Mouse (Mus musculus): ENCODE results near the gene Tmem217. TPM values are rescaled to one million over a fixed set of nuclear protein-coding genes. Genes with fewer than 3 reads are reported as not detected.
A peak's percentile ranks its signal among the peaks of the same experiment; 100 is the strongest.

The Tmem217 gene
- polyA plus RNA-seq, 1 experiment from 2014 or later, result 0.39 TPM

GRCm38 (mm10) chr17:29556456-29556855 is 4.3 kb upstream of the Tmem217 start:
- Histone ChIP-seq H3K9ac (replicated peaks; ENCODE audit: low read depth, low read length) (no peak overlapping the region), H3K9me3 (ENCODE audit: control insufficient read depth, low read length) (no peaks in the 10 kb centered on the region; the same call in 1 of the 2 replicates), H3K27me3 (ENCODE audit: control insufficient read depth, insufficient read depth, low read length) (no peaks in the 10 kb centered on the region), H3K4me1 (ENCODE audit: control insufficient read depth, insufficient read depth, low read length) (no peaks in the 10 kb centered on the region), H3K27ac (ENCODE audit: low read depth, low read length) (no peak overlapping the region), H3K4me2 (ENCODE audit: low read depth, low read length) (no peak overlapping the region), H3K4me3 (ENCODE audit: low read depth, low read length) (no peak overlapping the region), H3K36me3 (ENCODE audit: control insufficient read depth, insufficient read depth, low read length) (no peaks in the 10 kb centered on the region)
- 93% methylated on average over 10 of the region's 10 CpGs for WGBS
- no peak for ATAC-seq (ENCODE audit: low read depth)

GRCm38 (mm10) chr17:29554176-29554575 is 2.0 kb upstream of the Tmem217 start:
- Histone ChIP-seq H3K4me1 (ENCODE audit: control insufficient read depth, insufficient read depth, low read length) (peaks cover 14% of the 10 kb centered on the region), H3K9me3 (ENCODE audit: control insufficient read depth, low read length) (no peaks in the 10 kb centered on the region), H3K36me3 (ENCODE audit: control insufficient read depth, insufficient read depth, low read length) (no peaks in the 10 kb centered on the region), H3K9ac (replicated peaks; ENCODE audit: low read depth, low read length) (no peak overlapping the region), H3K27ac (ENCODE audit: low read depth, low read length) (no peak overlapping the region), H3K27me3 (ENCODE audit: control insufficient read depth, insufficient read depth, low read length) (no peaks in the 10 kb centered on the region), H3K4me2 (ENCODE audit: low read depth, low read length) (no peak overlapping the region), H3K4me3 (ENCODE audit: low read depth, low read length) (no peak overlapping the region)
- no peak for ATAC-seq (ENCODE audit: low read depth)

- Histone ChIP-seq H3K9ac (replicated peaks; ENCODE audit: low read depth, low read length) (no peak overlapping the region), H3K4me3 (ENCODE audit: low read depth, low read length) (no peak overlapping the region), H3K27ac (ENCODE audit: low read depth, low read length) (no peak overlapping the region), H3K36me3 (ENCODE audit: control insufficient read depth, insufficient read depth, low read length) (no peaks in the 10 kb centered on the region), H3K4me2 (ENCODE audit: low read depth, low read length) (peak overlapping the region; percentile 96; the same call in 1 of the 2 replicates), H3K27me3 (ENCODE audit: control insufficient read depth, insufficient read depth, low read length) (no peaks in the 10 kb centered on the region), H3K4me1 (ENCODE audit: control insufficient read depth, insufficient read depth, low read length) (peaks cover 14% of the 10 kb centered on the region), H3K9me3 (ENCODE audit: control insufficient read depth, low read length) (no peaks in the 10 kb centered on the region)
- ATAC-seq (ENCODE audit: low read depth), result no peak
- WGBS, result 70% methylated on average over 6 of the region's 6 CpGs
Observed at GRCm38 (mm10) chr17:29551019-29551418, 1.2 kb downstream of the Tmem217 start.

GRCm38 (mm10) chr17:29549543-29550428 is 2.4 kb downstream of the Tmem217 start, which contains the start of the genes Gm17657 and Tbc1d22b:
Gm17657 (minus strand) TSS chr17:29549638.
Tbc1d22b (plus strand) TSS chr17:29549785.
- peak within 1 kb of the TSS; percentile 94 for H3K4me3 ChIP-seq (ENCODE audit: low read depth, low read length)
- peak; percentile 99 for ATAC-seq (ENCODE audit: low read depth)
- no peaks in the 10 kb centered on the region for H3K36me3 ChIP-seq (ENCODE audit: control insufficient read depth, insufficient read depth, low read length)
- under 1% methylated on average over 44 of the region's 44 CpGs for WGBS
- H3K4me2 ChIP-seq (ENCODE audit: low read depth, low read length), result peak within 1 kb of the TSS; percentile 96
- no peaks in the 10 kb centered on the region for H3K9me3 ChIP-seq (ENCODE audit: control insufficient read depth, low read length)
- H3K4me1 ChIP-seq (ENCODE audit: control insufficient read depth, insufficient read depth, low read length), result peaks cover 14% of the 10 kb centered on the region
- H3K27ac ChIP-seq (ENCODE audit: low read depth, low read length), result peak within 1 kb of the TSS; percentile 25; the same call in 1 of the 2 replicates
- peak within 1 kb of the TSS; percentile 87 for H3K9ac ChIP-seq (replicated peaks; ENCODE audit: low read depth, low read length)
- no peaks in the 10 kb centered on the region for H3K27me3 ChIP-seq (ENCODE audit: control insufficient read depth, insufficient read depth, low read length)

GRCm38 (mm10) chr17:29548994-29549393 is 3.2 kb downstream of the Tmem217 start:
- WGBS, result 59% methylated on average over 8 of the region's 8 CpGs
- ATAC-seq (ENCODE audit: low read depth), result 0 out of 2 replicates have a peak, but pooled peaks have one; percentile 7
- H3K27me3 ChIP-seq (ENCODE audit: control insufficient read depth, insufficient read depth, low read length), result no peaks in the 10 kb centered on the region
- H3K4me2 ChIP-seq (ENCODE audit: low read depth, low read length), result peak overlapping the region; percentile 34
- H3K4me3 ChIP-seq (ENCODE audit: low read depth, low read length), result no peak overlapping the region
- no peaks in the 10 kb centered on the region for H3K9me3 ChIP-seq (ENCODE audit: control insufficient read depth, low read length)
- H3K36me3 ChIP-seq (ENCODE audit: control insufficient read depth, insufficient read depth, low read length), result no peaks in the 10 kb centered on the region
- H3K27ac ChIP-seq (ENCODE audit: low read depth, low read length), result no peak overlapping the region
- no peak overlapping the region for H3K9ac ChIP-seq (replicated peaks; ENCODE audit: low read depth, low read length)
- peaks cover 14% of the 10 kb centered on the region for H3K4me1 ChIP-seq (ENCODE audit: control insufficient read depth, insufficient read depth, low read length)

- Histone ChIP-seq H3K4me2 (ENCODE audit: low read depth, low read length) (no peak overlapping the region), H3K9ac (replicated peaks; ENCODE audit: low read depth, low read length) (no peak overlapping the region), H3K4me3 (ENCODE audit: low read depth, low read length) (no peak overlapping the region), H3K27ac (ENCODE audit: low read depth, low read length) (no peak overlapping the region), H3K36me3 (ENCODE audit: control insufficient read depth, insufficient read depth, low read length) (no peaks in the 10 kb centered on the region), H3K4me1 (ENCODE audit: control insufficient read depth, insufficient read depth, low read length) (peaks cover 14% of the 10 kb centered on the region), H3K27me3 (ENCODE audit: control insufficient read depth, insufficient read depth, low read length) (no peaks in the 10 kb centered on the region), H3K9me3 (ENCODE audit: control insufficient read depth, low read length) (no peaks in the 10 kb centered on the region)
- no peak for ATAC-seq (ENCODE audit: low read depth)
- 64% methylated on average over 3 of the region's 3 CpGs for WGBS
Observed at GRCm38 (mm10) chr17:29548494-29548893, 3.7 kb downstream of the Tmem217 start.

GRCm38 (mm10) chr17:29545241-29545640 is 6.9 kb downstream of the Tmem217 start:
- 93% methylated on average over 5 of the region's 5 CpGs for WGBS
- peaks cover 2% of the 10 kb centered on the region for H3K4me1 ChIP-seq (ENCODE audit: control insufficient read depth, insufficient read depth, low read length)
- H3K27ac ChIP-seq (ENCODE audit: low read depth, low read length), result no peak overlapping the region
- no peak for ATAC-seq (ENCODE audit: low read depth)
- no peaks in the 10 kb centered on the region for H3K9me3 ChIP-seq (ENCODE audit: control insufficient read depth, low read length)
- H3K4me2 ChIP-seq (ENCODE audit: low read depth, low read length), result no peak overlapping the region
- H3K9ac ChIP-seq (replicated peaks; ENCODE audit: low read depth, low read length), result no peak overlapping the region
- H3K27me3 ChIP-seq (ENCODE audit: control insufficient read depth, insufficient read depth, low read length), result no peaks in the 10 kb centered on the region
- H3K4me3 ChIP-seq (ENCODE audit: low read depth, low read length), result no peak overlapping the region
- H3K36me3 ChIP-seq (ENCODE audit: control insufficient read depth, insufficient read depth, low read length), result no peaks in the 10 kb centered on the region

- H3K4me1 ChIP-seq (ENCODE audit: control insufficient read depth, insufficient read depth, low read length), result no peaks in the 10 kb centered on the region
- no peak overlapping the region for H3K4me3 ChIP-seq (ENCODE audit: low read depth, low read length)
- no peak overlapping the region for H3K27ac ChIP-seq (ENCODE audit: low read depth, low read length)
- no peaks in the 10 kb centered on the region for H3K9me3 ChIP-seq (ENCODE audit: control insufficient read depth, low read length)
- no peak overlapping the region for H3K4me2 ChIP-seq (ENCODE audit: low read depth, low read length)
- no peaks in the 10 kb centered on the region for H3K36me3 ChIP-seq (ENCODE audit: control insufficient read depth, insufficient read depth, low read length)
- H3K27me3 ChIP-seq (ENCODE audit: control insufficient read depth, insufficient read depth, low read length), result no peaks in the 10 kb centered on the region
- no peak overlapping the region for H3K9ac ChIP-seq (replicated peaks; ENCODE audit: low read depth, low read length)
- no peak for ATAC-seq (ENCODE audit: low read depth)
- WGBS, result 82% methylated on average over 2 of the region's 2 CpGs
Observed at GRCm38 (mm10) chr17:29544064-29544463, 8.1 kb downstream of the Tmem217 start.

All from neural tube, embryonic 14.5 days (tissue).